Mouse (Mus musculus) neural tube, embryonic 12.5 days (tissue): Measurements from ENCODE around the gene Pogz. TPM values are rescaled to one million over a fixed set of nuclear protein-coding genes. Genes with fewer than 3 reads are reported as not detected.

Experiments
- ATAC-seq: fragments of 200-750 bp; cut with Nextera tagmentation; 2 replicates; pipeline ENCODE4 v1.8.0; 2017; ENCODE audit warnings: low read depth, mild to moderate bottlenecking, moderate TSS enrichment, moderate library complexity; ENCODE audit not compliant: low FRiP score
- H3K27ac ChIP-seq: fragments of 300-500 bp; sonication (generic); 2 replicates; pipeline ENCODE4 v1.5.1; 2016
- H3K27me3 ChIP-seq: fragments of 300-500 bp; sonication (generic); replicated peaks from 2 replicates; pipeline ENCODE4 v1.6.1; 2016; ENCODE audit warnings: mild to moderate bottlenecking
- H3K36me3 ChIP-seq: fragments of 300-500 bp; sonication (generic); 2 replicates; pipeline ENCODE4 v1.6.1; 2016; ENCODE audit warnings: mild to moderate bottlenecking
- H3K4me1 ChIP-seq: fragments of 300-500 bp; sonication (generic); 2 replicates; pipeline ENCODE4 v1.6.1; 2016
- H3K4me2 ChIP-seq: fragments of 300-500 bp; sonication (generic); replicated peaks from 2 replicates; pipeline ENCODE4 v1.6.1; 2016; ENCODE audit warnings: mild to moderate bottlenecking
- H3K4me3 ChIP-seq: fragments of 300-500 bp; sonication (generic); 2 replicates; pipeline ENCODE4 v1.5.1; 2016
- H3K9ac ChIP-seq: fragments of 300-500 bp; sonication (generic); 2 replicates; pipeline ENCODE4 v1.6.1; 2016; ENCODE audit warnings: mild to moderate bottlenecking
- H3K9me3 ChIP-seq: fragments of 300-500 bp; sonication (generic); 2 replicates; pipeline ENCODE4 v1.6.1; 2016; ENCODE audit warnings: mild to moderate bottlenecking
- WGBS: fragments of 180-500 bp; shearing (Covaris S2); methylation state at CpG from one replicate; pipeline ENCODE4 v1.1.7; 2016; 5-methylcytosine and 5-hydroxymethylcytosine counted together
- polyA plus RNA-seq: library from polyadenylated mRNA; unstranded; fragments of >200 nt; fragmentation: Nextera tagmentation; extraction: Ambion mirVana; gene quantifications from 2 replicates; pipeline ENCODE4 v1.2.1, GENCODE M21; 2016

Gene Pogz
- polyA plus RNA-seq, 1 experiment from 2014 or later: 20.9 TPM

- Histone ChIP-seq H3K4me2 (no peak overlapping the region), H3K4me1 (no peaks in the 10 kb centered on the region), H3K4me3 (no peak overlapping the region), H3K36me3 (no peaks in the 10 kb centered on the region), H3K9ac (no peak overlapping the region), H3K27ac (no peak overlapping the region), H3K27me3 (no peaks in the 10 kb centered on the region), H3K9me3 (no peaks in the 10 kb centered on the region)
- no peak for ATAC-seq
- 83% methylated on average over 4 of the region's 4 CpGs for WGBS
Measured at GRCm38 (mm10) chr3:94814063-94814462, 23.3 kb upstream of the Pogz start.

- 88% methylated on average over 4 of the region's 4 CpGs for WGBS
- H3K36me3 ChIP-seq: no peaks in the 10 kb centered on the region
- no peaks in the 10 kb centered on the region for H3K4me1 ChIP-seq
- H3K9me3 ChIP-seq: no peaks in the 10 kb centered on the region
- ATAC-seq: no peak
- no peak overlapping the region for H3K9ac ChIP-seq
- H3K27ac ChIP-seq: no peak overlapping the region
- no peak overlapping the region for H3K4me3 ChIP-seq
- H3K4me2 ChIP-seq: no peak overlapping the region
- no peaks in the 10 kb centered on the region for H3K27me3 ChIP-seq
Measured at GRCm38 (mm10) chr3:94814663-94815062, 22.7 kb upstream of the Pogz start.

DNA sequence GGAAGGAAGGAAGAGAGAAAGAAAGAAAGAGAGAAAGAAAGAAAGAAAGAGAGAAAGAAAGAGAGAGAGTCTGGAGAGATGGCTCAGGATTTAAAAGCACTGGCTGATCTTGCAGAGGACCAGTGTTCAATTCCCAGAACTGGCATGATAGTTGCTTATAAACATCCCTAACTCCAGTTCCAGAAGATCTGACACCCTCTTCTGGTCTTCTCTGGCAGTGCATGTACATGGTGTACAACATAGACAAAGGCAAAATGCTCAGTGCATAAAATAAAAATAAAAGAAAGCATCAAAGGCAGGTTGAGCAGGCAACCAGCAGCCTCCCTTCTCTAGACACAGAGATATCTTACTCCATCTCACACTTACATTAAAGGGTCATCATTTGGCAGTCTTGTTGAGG lies 21.8 kb upstream of the Pogz start:
- H3K27ac ChIP-seq: no peak overlapping the region
- H3K27me3 ChIP-seq: no peaks in the 10 kb centered on the region
- H3K9ac ChIP-seq: no peak overlapping the region
- H3K4me1 ChIP-seq: no peaks in the 10 kb centered on the region
- no peaks in the 10 kb centered on the region for H3K36me3 ChIP-seq
- H3K9me3 ChIP-seq: no peaks in the 10 kb centered on the region
- H3K4me2 ChIP-seq: no peak overlapping the region
- no peak overlapping the region for H3K4me3 ChIP-seq
- no peak for ATAC-seq

DNA sequence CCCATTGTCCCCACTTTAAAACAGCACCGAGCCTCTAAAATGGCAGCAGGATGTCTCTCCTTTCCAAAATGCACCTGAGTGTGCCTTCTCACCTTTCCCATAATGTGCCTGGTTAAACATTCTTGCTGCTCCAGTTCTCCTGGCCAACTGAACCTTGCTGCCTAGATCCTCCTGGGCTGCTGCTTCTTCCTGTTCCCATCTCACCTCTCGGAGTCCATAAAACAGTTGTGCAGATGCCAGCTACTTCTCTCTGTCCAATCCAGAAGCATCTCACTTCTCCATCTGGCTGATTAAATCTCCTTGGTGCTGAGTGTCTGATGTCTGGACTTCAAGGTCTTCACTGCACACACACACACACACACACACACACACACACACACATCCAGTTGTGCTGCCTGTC lies 19.6 kb upstream of the Pogz start:
- H3K4me2 ChIP-seq: no peak overlapping the region
- H3K9me3 ChIP-seq: no peaks in the 10 kb centered on the region
- H3K36me3 ChIP-seq: no peaks in the 10 kb centered on the region
- no peak for ATAC-seq
- WGBS: 84% methylated on average over 2 of the region's 2 CpGs
- H3K27me3 ChIP-seq: no peaks in the 10 kb centered on the region
- no peak overlapping the region for H3K4me3 ChIP-seq
- no peak overlapping the region for H3K9ac ChIP-seq
- H3K4me1 ChIP-seq: no peaks in the 10 kb centered on the region
- H3K27ac ChIP-seq: no peak overlapping the region

- H3K27me3 ChIP-seq: no peaks in the 10 kb centered on the region
- no peak overlapping the region for H3K9ac ChIP-seq
- no peak overlapping the region for H3K4me3 ChIP-seq
- H3K4me1 ChIP-seq: no peaks in the 10 kb centered on the region
- H3K4me2 ChIP-seq: no peak overlapping the region
- H3K9me3 ChIP-seq: no peaks in the 10 kb centered on the region
- H3K27ac ChIP-seq: no peak overlapping the region
- WGBS: 81% methylated on average over 24 of the region's 24 CpGs
- no peaks in the 10 kb centered on the region for H3K36me3 ChIP-seq
- no peak for ATAC-seq
Measured at GRCm38 (mm10) chr3:94819452-94820425, 17.6 kb upstream of the Pogz start.

DNA sequence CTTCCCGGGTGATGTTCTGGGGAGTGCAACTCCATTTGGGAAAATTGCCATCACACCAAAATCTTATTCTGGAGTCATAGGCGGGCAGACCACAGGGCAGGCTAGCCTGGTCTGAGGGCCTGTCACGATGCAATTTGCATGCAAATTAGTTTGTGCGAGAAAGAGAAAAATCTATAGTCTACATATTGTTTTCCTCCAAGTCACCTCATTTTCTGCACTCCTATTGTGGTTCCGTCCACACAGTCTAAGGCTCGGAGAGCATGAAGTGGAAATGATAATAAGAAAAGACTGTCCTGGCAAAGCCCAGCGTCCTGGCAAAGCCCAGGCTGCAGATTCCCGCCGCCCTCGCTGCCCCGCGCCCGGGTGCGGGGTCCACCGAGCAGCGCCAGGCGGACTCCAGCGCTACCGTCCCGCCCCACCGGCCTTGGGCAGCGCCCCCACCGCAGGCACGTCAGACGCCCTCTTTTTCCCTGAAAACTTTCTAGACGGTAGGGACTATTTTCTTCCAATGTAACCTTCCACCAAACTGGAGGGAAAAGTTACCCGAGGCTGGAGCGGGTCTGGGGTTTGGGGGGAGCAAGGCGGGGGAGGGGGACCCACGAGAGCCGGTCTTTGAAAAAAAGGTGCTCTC lies 16.2 kb upstream of the Pogz start:
- peak overlapping the region; percentile 68; the same call in 1 of the 2 replicates for H3K27ac ChIP-seq
- ATAC-seq: peak; percentile 79
- no peaks in the 10 kb centered on the region for H3K36me3 ChIP-seq
- peak overlapping the region; percentile 70 for H3K4me2 ChIP-seq
- no peaks in the 10 kb centered on the region for H3K9me3 ChIP-seq
- 1% methylated on average over 31 of the region's 31 CpGs for WGBS
- H3K27me3 ChIP-seq: no peaks in the 10 kb centered on the region
- H3K9ac ChIP-seq: peak overlapping the region; percentile 80
- no peaks in the 10 kb centered on the region for H3K4me1 ChIP-seq
- H3K4me3 ChIP-seq: peak overlapping the region; percentile 66

GRCm38 (mm10) chr3:94822082-94822481 lies 15.3 kb upstream of the Pogz start:
- Histone ChIP-seq H3K9me3 (no peaks in the 10 kb centered on the region), H3K9ac (peak overlapping the region; percentile 80; the same call in 1 of the 2 replicates), H3K27me3 (no peaks in the 10 kb centered on the region), H3K36me3 (no peaks in the 10 kb centered on the region), H3K4me1 (no peaks in the 10 kb centered on the region), H3K27ac (no peak overlapping the region), H3K4me3 (no peak overlapping the region), H3K4me2 (peak overlapping the region; percentile 70)
- 83% methylated on average over 4 of the region's 4 CpGs for WGBS
- ATAC-seq: no peak

GRCm38 (mm10) chr3:94824110-94824509 lies 13.3 kb upstream of the Pogz start:
- no peak for ATAC-seq
- no peaks in the 10 kb centered on the region for H3K27me3 ChIP-seq
- no peaks in the 10 kb centered on the region for H3K9me3 ChIP-seq
- H3K36me3 ChIP-seq: no peaks in the 10 kb centered on the region
- no peak overlapping the region for H3K4me3 ChIP-seq
- H3K4me2 ChIP-seq: no peak overlapping the region
- H3K27ac ChIP-seq: no peak overlapping the region
- no peak overlapping the region for H3K9ac ChIP-seq
- WGBS: 77% methylated on average over 3 of the region's 3 CpGs
- H3K4me1 ChIP-seq: no peaks in the 10 kb centered on the region

GRCm38 (mm10) chr3:94832100-94832499 lies 5.3 kb upstream of the Pogz start:
- Histone ChIP-seq H3K9me3 (no peaks in the 10 kb centered on the region), H3K36me3 (no peaks in the 10 kb centered on the region), H3K4me2 (no peak overlapping the region), H3K4me1 (no peaks in the 10 kb centered on the region), H3K4me3 (no peak overlapping the region), H3K27me3 (no peaks in the 10 kb centered on the region), H3K27ac (no peak overlapping the region), H3K9ac (no peak overlapping the region)
- 40% methylated on average over 9 of the region's 9 CpGs for WGBS
- no peak for ATAC-seq

DNA sequence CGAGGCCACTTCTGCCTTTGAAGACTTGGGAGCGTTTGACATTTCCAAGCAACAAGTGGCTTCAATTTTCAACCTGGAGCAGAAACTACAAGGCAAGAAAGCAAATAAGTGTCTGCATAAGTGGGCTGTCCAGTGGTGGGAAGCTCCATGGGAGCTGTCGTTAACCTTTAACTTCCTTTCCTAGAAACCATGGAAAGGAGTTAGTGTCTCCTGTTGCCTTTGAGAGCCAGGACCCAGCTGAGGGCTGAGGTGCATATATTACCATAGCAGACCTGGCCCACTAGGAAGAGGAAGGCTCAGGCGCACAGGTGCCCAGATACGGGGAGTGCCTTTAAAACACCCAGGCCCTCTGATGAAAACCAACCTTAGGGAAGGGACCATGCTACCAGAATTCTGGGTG lies 4.7 kb upstream of the Pogz start:
- no peak overlapping the region for H3K4me2 ChIP-seq
- no peaks in the 10 kb centered on the region for H3K4me1 ChIP-seq
- H3K27me3 ChIP-seq: no peaks in the 10 kb centered on the region
- H3K36me3 ChIP-seq: no peaks in the 10 kb centered on the region
- WGBS: 85% methylated on average over 5 of the region's 5 CpGs
- H3K9me3 ChIP-seq: no peaks in the 10 kb centered on the region
- no peak for ATAC-seq
- H3K4me3 ChIP-seq: no peak overlapping the region
- no peak overlapping the region for H3K27ac ChIP-seq
- H3K9ac ChIP-seq: no peak overlapping the region

- no peak for ATAC-seq
- Histone ChIP-seq H3K4me1 (no peaks in the 10 kb centered on the region), H3K27ac (no peak overlapping the region), H3K4me3 (no peak overlapping the region), H3K4me2 (no peak overlapping the region), H3K9me3 (no peaks in the 10 kb centered on the region), H3K27me3 (no peaks in the 10 kb centered on the region), H3K9ac (no peak overlapping the region), H3K36me3 (no peaks in the 10 kb centered on the region)
Measured at GRCm38 (mm10) chr3:94833358-94833757, 4.0 kb upstream of the Pogz start.

GRCm38 (mm10) chr3:94835396-94835795 lies 2.0 kb upstream of the Pogz start:
- WGBS: 85% methylated on average over 3 of the region's 3 CpGs
- H3K36me3 ChIP-seq: no peaks in the 10 kb centered on the region
- H3K4me2 ChIP-seq: no peak overlapping the region
- no peak overlapping the region for H3K27ac ChIP-seq
- H3K4me3 ChIP-seq: no peak overlapping the region
- H3K9ac ChIP-seq: no peak overlapping the region
- peaks cover 17% of the 10 kb centered on the region for H3K4me1 ChIP-seq
- H3K9me3 ChIP-seq: no peaks in the 10 kb centered on the region
- no peaks in the 10 kb centered on the region for H3K27me3 ChIP-seq
- ATAC-seq: no peak
